Mouse (Mus musculus): ENCODE results near the gene C1qtnf6. TPM values are rescaled to one million over a fixed set of nuclear protein-coding genes. Genes with fewer than 3 reads are reported as not detected.

Gene C1qtnf6
- polyA plus RNA-seq, 1 experiment from 2014 or later = 12.4 TPM

DNA sequence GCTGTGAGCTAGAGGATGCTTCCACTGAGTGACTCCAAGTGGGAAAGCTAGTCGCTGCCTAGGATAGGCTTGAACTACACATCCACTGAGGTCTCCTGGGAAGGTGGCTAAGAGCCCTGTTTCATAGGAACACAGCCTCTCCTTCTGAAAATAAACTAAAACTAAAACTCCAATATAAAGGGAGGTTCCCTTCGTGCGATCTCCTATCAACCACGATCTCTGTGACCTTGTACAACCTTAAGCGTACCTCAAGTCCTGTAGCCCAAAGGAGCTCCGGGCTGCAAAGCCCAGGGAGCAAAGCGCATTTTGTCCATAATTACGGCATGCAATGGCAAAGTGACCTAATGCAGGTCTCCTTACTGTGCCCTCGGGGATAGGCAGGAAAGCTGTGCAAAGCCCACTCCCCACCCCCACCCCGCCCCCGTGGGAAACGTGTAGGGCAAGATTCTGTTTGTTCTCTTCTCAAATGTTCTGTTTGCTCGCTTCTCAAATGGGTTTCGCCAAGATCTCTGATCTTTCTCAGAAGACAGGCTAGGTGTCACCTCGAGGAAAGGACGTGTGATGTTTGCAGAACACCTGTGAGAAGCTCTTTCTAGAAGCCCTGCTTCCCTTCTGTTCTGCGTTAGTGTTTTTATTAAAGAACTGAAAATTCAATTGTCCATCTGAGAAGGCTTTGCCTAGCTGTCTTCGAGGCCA is 28.6 kb downstream of the C1qtnf6 start:
- DNase-seq (ENCODE audit: low spot score) (no peak), ATAC-seq (ENCODE audit: low FRiP score) (no peak)
- Histone ChIP-seq H3K9me3 (ENCODE audit: control insufficient read depth, low read length) (no peaks in the 10 kb centered on the region), H3K27me3 (ENCODE audit: control insufficient read depth, insufficient read depth, low read length) (no peaks in the 10 kb centered on the region), H3K4me2 (replicated peaks; ENCODE audit: low read depth, low read length) (no peak overlapping the region), H3K27ac (ENCODE audit: low read depth, low read length) (no peak overlapping the region), H3K4me1 (replicated peaks; ENCODE audit: control insufficient read depth, insufficient read depth, low read length) (no peaks in the 10 kb centered on the region), H3K4me3 (ENCODE audit: low read depth, low read length) (no peak overlapping the region), H3K9ac (ENCODE audit: low read depth, low read length) (no peak overlapping the region), H3K36me3 (ENCODE audit: control insufficient read depth, insufficient read depth, low read length) (no peaks in the 10 kb centered on the region)
- WGBS = 88% methylated on average over 18 of the region's 18 CpGs

DNA sequence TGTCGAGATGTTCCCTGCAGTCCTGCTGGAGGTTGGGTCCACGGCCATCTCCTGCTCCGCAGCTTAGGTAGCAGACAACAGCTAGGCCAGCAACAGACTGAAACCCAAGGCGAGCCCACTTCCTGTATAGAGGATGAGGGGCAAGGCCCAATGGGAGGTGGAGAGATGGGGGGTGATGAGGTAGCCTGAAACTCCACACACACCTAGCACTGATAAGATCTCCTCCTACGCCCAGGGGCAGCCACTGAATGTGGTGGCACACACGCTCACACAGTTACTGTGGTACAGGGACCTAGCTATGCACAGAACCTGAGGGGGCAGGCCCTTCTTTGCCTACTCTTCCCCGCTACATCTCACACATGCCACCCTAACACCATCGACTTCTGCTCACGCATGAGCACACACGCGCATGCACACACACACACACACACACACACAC is 36.2 kb downstream of the C1qtnf6 start, which contains the start of gene Il2rb:
TSS of gene Il2rb (minus strand) at position 304 of the 439 bp plus-strand sequence.
- Histone ChIP-seq H3K9me3 (ENCODE audit: control insufficient read depth, low read length) (no peaks in the 10 kb centered on the region), H3K4me1 (replicated peaks; ENCODE audit: control insufficient read depth, insufficient read depth, low read length) (no peaks in the 10 kb centered on the region), H3K4me3 (ENCODE audit: low read depth, low read length) (no peak within 1 kb of the TSS), H3K9ac (ENCODE audit: low read depth, low read length) (0 out of 2 replicates have a peak within 1 kb of the TSS, but pooled peaks have one; percentile 27), H3K4me2 (replicated peaks; ENCODE audit: low read depth, low read length) (no peak within 1 kb of the TSS), H3K27me3 (ENCODE audit: control insufficient read depth, insufficient read depth, low read length) (no peaks in the 10 kb centered on the region), H3K27ac (ENCODE audit: low read depth, low read length) (no peak within 1 kb of the TSS), H3K36me3 (ENCODE audit: control insufficient read depth, insufficient read depth, low read length) (no peaks in the 10 kb centered on the region)
- no peak for DNase-seq (ENCODE audit: low spot score)
- WGBS = 93% methylated on average over 11 of the region's 11 CpGs
- no peak for ATAC-seq (ENCODE audit: low FRiP score)

DNA sequence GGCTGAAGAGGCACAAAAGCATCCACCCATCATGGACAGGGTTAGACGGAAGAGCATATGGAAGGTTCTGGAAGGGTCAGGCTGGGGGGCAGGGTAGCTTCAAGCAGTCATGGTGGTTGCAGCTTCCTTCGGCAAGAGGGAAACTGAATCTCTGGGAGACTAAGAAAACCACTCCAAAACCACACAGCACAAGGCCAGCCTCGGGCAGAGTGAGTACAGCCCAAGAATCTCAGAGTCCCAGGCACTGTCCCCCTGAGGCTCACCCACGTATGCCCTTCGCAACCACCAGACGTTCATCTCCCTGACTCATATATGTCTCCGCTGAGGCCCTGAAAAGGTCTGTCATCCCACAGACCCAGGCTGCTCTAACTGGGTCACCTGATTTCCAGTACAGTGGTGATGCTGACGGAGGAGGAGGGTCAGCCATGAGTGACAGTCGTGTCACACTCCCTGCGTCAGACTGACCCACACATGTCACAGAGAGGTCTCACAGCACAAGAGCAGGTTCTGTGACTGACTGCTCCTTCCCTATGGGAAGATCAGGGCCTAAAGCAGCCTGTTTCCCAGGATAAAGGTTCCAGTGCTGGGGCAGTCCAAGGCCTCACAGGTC is 37.7 kb downstream of the C1qtnf6 start:
- Histone ChIP-seq H3K4me3 (ENCODE audit: low read depth, low read length) (no peak overlapping the region), H3K27ac (ENCODE audit: low read depth, low read length) (no peak overlapping the region), H3K36me3 (ENCODE audit: control insufficient read depth, insufficient read depth, low read length) (no peaks in the 10 kb centered on the region), H3K9ac (ENCODE audit: low read depth, low read length) (no peak overlapping the region), H3K4me2 (replicated peaks; ENCODE audit: low read depth, low read length) (no peak overlapping the region), H3K9me3 (ENCODE audit: control insufficient read depth, low read length) (no peaks in the 10 kb centered on the region), H3K27me3 (ENCODE audit: control insufficient read depth, insufficient read depth, low read length) (no peaks in the 10 kb centered on the region), H3K4me1 (replicated peaks; ENCODE audit: control insufficient read depth, insufficient read depth, low read length) (no peaks in the 10 kb centered on the region)
- ATAC-seq (ENCODE audit: low FRiP score) = no peak
- DNase-seq (ENCODE audit: low spot score) = no peak
- whole genome bisulfite sequencing = 79% methylated on average over 10 of the region's 10 CpGs

GRCm38 (mm10) chr15:78491301-78491700 is 39.9 kb downstream of the C1qtnf6 start:
- DNase-seq (ENCODE audit: low spot score) (no peak), ATAC-seq (ENCODE audit: low FRiP score) (no peak)
- Histone ChIP-seq H3K9ac (ENCODE audit: low read depth, low read length) (no peak overlapping the region), H3K27ac (ENCODE audit: low read depth, low read length) (no peak overlapping the region), H3K9me3 (ENCODE audit: control insufficient read depth, low read length) (no peaks in the 10 kb centered on the region), H3K27me3 (ENCODE audit: control insufficient read depth, insufficient read depth, low read length) (no peaks in the 10 kb centered on the region), H3K36me3 (ENCODE audit: control insufficient read depth, insufficient read depth, low read length) (no peaks in the 10 kb centered on the region), H3K4me1 (replicated peaks; ENCODE audit: control insufficient read depth, insufficient read depth, low read length) (no peaks in the 10 kb centered on the region), H3K4me2 (replicated peaks; ENCODE audit: low read depth, low read length) (no peak overlapping the region), H3K4me3 (ENCODE audit: low read depth, low read length) (no peak overlapping the region)
- WGBS = 85% methylated on average over 3 of the region's 3 CpGs

DNA sequence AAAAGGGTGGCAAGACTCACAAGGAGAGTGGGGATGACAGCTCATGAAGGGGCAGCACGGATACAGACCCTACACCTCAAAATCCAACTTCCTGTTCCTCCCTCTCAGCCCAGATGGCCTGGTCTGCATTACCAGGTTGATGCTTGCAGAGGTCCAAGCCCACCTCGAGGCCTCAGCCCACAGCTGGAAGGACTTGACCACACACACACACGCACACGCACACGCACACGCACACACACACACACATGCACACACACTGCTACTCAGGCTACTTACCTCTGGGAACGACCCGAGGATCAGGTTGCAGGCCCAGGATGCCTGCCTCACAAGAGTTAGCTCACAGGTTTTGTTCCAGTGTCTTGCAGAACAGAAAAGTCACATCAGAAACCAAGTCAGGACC is 41.3 kb downstream of the C1qtnf6 start:
- no peak for DNase-seq (ENCODE audit: low spot score)
- WGBS = 74% methylated on average over 8 of the region's 8 CpGs
- H3K9ac ChIP-seq (ENCODE audit: low read depth, low read length) = no peak overlapping the region

DNA sequence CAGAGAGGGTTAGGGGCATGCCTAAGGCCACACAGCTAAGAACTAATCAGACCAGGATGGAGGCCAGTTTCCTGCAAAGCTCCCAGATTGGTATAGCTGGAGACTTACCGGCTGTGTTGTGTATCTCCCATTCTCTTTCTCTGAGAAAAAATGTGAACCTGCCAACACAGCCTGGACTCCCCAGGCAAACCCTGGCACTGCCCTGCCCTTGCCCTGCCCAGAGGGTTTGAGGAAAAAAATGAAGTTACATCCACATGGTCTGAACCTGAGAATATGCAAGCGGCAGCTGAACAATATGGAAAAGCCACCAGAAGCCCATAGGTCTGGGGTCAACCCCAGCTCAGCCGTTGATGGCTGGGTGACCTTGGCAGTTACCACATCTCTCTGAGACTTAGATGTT is 42.0 kb downstream of the C1qtnf6 start:
- Histone ChIP-seq H3K4me2 (replicated peaks; ENCODE audit: low read depth, low read length) (no peak overlapping the region), H3K27me3 (ENCODE audit: control insufficient read depth, insufficient read depth, low read length) (no peaks in the 10 kb centered on the region), H3K9ac (ENCODE audit: low read depth, low read length) (no peak overlapping the region), H3K36me3 (ENCODE audit: control insufficient read depth, insufficient read depth, low read length) (no peaks in the 10 kb centered on the region), H3K27ac (ENCODE audit: low read depth, low read length) (no peak overlapping the region), H3K9me3 (ENCODE audit: control insufficient read depth, low read length) (no peaks in the 10 kb centered on the region), H3K4me3 (ENCODE audit: low read depth, low read length) (no peak overlapping the region), H3K4me1 (replicated peaks; ENCODE audit: control insufficient read depth, insufficient read depth, low read length) (no peaks in the 10 kb centered on the region)
- 92% methylated on average over 3 of the region's 3 CpGs for WGBS
- no peak for ATAC-seq (ENCODE audit: low FRiP score)
- no peak for DNase-seq (ENCODE audit: low spot score)

More for the DNA sequence above, 41.3 kb downstream of the C1qtnf6 start:
- H3K4me3 ChIP-seq (ENCODE audit: low read depth, low read length) = no peak overlapping the region
- no peaks in the 10 kb centered on the region for H3K36me3 ChIP-seq (ENCODE audit: control insufficient read depth, insufficient read depth, low read length)
- no peak overlapping the region for H3K4me2 ChIP-seq (replicated peaks; ENCODE audit: low read depth, low read length)
- no peaks in the 10 kb centered on the region for H3K27me3 ChIP-seq (ENCODE audit: control insufficient read depth, insufficient read depth, low read length)
- H3K27ac ChIP-seq (ENCODE audit: low read depth, low read length) = no peak overlapping the region
- no peaks in the 10 kb centered on the region for H3K9me3 ChIP-seq (ENCODE audit: control insufficient read depth, low read length)
- H3K4me1 ChIP-seq (replicated peaks; ENCODE audit: control insufficient read depth, insufficient read depth, low read length) = no peaks in the 10 kb centered on the region
- ATAC-seq (ENCODE audit: low FRiP score) = no peak

GRCm38 (mm10) chr15:78487066-78487465 is 44.1 kb downstream of the C1qtnf6 start:
- Histone ChIP-seq H3K36me3 (ENCODE audit: control insufficient read depth, insufficient read depth, low read length) (no peaks in the 10 kb centered on the region), H3K4me2 (replicated peaks; ENCODE audit: low read depth, low read length) (no peak overlapping the region), H3K4me1 (replicated peaks; ENCODE audit: control insufficient read depth, insufficient read depth, low read length) (no peaks in the 10 kb centered on the region), H3K4me3 (ENCODE audit: low read depth, low read length) (no peak overlapping the region), H3K27ac (ENCODE audit: low read depth, low read length) (no peak overlapping the region), H3K9ac (ENCODE audit: low read depth, low read length) (no peak overlapping the region), H3K27me3 (ENCODE audit: control insufficient read depth, insufficient read depth, low read length) (no peaks in the 10 kb centered on the region), H3K9me3 (ENCODE audit: control insufficient read depth, low read length) (no peaks in the 10 kb centered on the region)
- ATAC-seq (ENCODE audit: low FRiP score) = no peak
- DNase-seq (ENCODE audit: low spot score) = no peak
- WGBS = 69% methylated on average over 4 of the region's 4 CpGs

GRCm38 (mm10) chr15:78486564-78486963 is 44.7 kb downstream of the C1qtnf6 start:
- ATAC-seq (ENCODE audit: low FRiP score) (no peak), DNase-seq (ENCODE audit: low spot score) (no peak)
- no peaks in the 10 kb centered on the region for H3K27me3 ChIP-seq (ENCODE audit: control insufficient read depth, insufficient read depth, low read length)
- H3K9me3 ChIP-seq (ENCODE audit: control insufficient read depth, low read length) = no peaks in the 10 kb centered on the region
- WGBS = 79% methylated on average over 1 of the region's 1 CpGs
- no peak overlapping the region for H3K9ac ChIP-seq (ENCODE audit: low read depth, low read length)
- no peaks in the 10 kb centered on the region for H3K36me3 ChIP-seq (ENCODE audit: control insufficient read depth, insufficient read depth, low read length)
- no peak overlapping the region for H3K4me3 ChIP-seq (ENCODE audit: low read depth, low read length)
- no peaks in the 10 kb centered on the region for H3K4me1 ChIP-seq (replicated peaks; ENCODE audit: control insufficient read depth, insufficient read depth, low read length)
- no peak overlapping the region for H3K4me2 ChIP-seq (replicated peaks; ENCODE audit: low read depth, low read length)
- no peak overlapping the region for H3K27ac ChIP-seq (ENCODE audit: low read depth, low read length)

GRCm38 (mm10) chr15:78483311-78483710 is 47.9 kb downstream of the C1qtnf6 start:
- H3K27me3 ChIP-seq (ENCODE audit: control insufficient read depth, insufficient read depth, low read length) = no peaks in the 10 kb centered on the region

More at GRCm38 (mm10) chr15:78483311-78483710, 47.9 kb downstream of the C1qtnf6 start:
- H3K4me3 ChIP-seq (ENCODE audit: low read depth, low read length) = no peak overlapping the region
- H3K9me3 ChIP-seq (ENCODE audit: control insufficient read depth, low read length) = no peaks in the 10 kb centered on the region
- H3K4me1 ChIP-seq (replicated peaks; ENCODE audit: control insufficient read depth, insufficient read depth, low read length) = no peaks in the 10 kb centered on the region
- H3K4me2 ChIP-seq (replicated peaks; ENCODE audit: low read depth, low read length) = no peak overlapping the region
- H3K36me3 ChIP-seq (ENCODE audit: control insufficient read depth, insufficient read depth, low read length) = no peaks in the 10 kb centered on the region
- 79% methylated on average over 4 of the region's 4 CpGs for WGBS
- H3K27ac ChIP-seq (ENCODE audit: low read depth, low read length) = no peak overlapping the region
- DNase-seq (ENCODE audit: low spot score) (no peak), ATAC-seq (ENCODE audit: low FRiP score) (no peak)
- no peak overlapping the region for H3K9ac ChIP-seq (ENCODE audit: low read depth, low read length)

All from hindbrain, embryonic 11.5 days (tissue).